Mouse (Mus musculus) cerebellum, postnatal 4 days (tissue): ENCODE measurements around the gene Ppp1r10.
A peak's percentile ranks its signal among the peaks of the same experiment; 100 is the strongest.

ENCODE experiments used
- DNase-seq, 2 experiments: peaks; one replicate each; pipeline ENCODE4 v3.0.0; 2022; ENCODE audit warnings: low spot score in 2 of 2, mixed read lengths in 1 of 2

Gene Ppp1r10

GRCm38 (mm10) chr17:35916297-35917142 lies at the start of gene Ppp1r10, which contains the start of gene Mrps18b:
Ppp1r10 (plus strand) TSS chr17:35916434.
Mrps18b (minus strand) TSS chr17:35916389.
- DNase-seq = peak; percentile 96 to 98

GRCm38 (mm10) chr17:35866911-35867890 lies 49.0 kb upstream of the Ppp1r10 start:
- no peak for DNase-seq

GRCm38 (mm10) chr17:35868165-35868820 lies 47.9 kb upstream of the Ppp1r10 start:
- DNase-seq = no peak

- DNase-seq = no peak
Measured at GRCm38 (mm10) chr17:35868961-35869345, 47.3 kb upstream of the Ppp1r10 start.

- DNase-seq = no peak
Measured at GRCm38 (mm10) chr17:35869346-35870067, 46.7 kb upstream of the Ppp1r10 start.

GRCm38 (mm10) chr17:35870151-35870883 lies 45.9 kb upstream of the Ppp1r10 start:
- no peak for DNase-seq

- DNase-seq = peak in 1 of 2 experiments; percentile 38
Measured at GRCm38 (mm10) chr17:35870884-35871696, 45.1 kb upstream of the Ppp1r10 start.

- DNase-seq = peak; percentile 89
Measured at GRCm38 (mm10) chr17:35873774-35874519, 42.3 kb upstream of the Ppp1r10 start.

GRCm38 (mm10) chr17:35874721-35875120 lies 41.5 kb upstream of the Ppp1r10 start:
- DNase-seq = no peak

GRCm38 (mm10) chr17:35879245-35880057 lies 36.8 kb upstream of the Ppp1r10 start, which contains the start of gene Dhx16:
Dhx16 (plus strand) TSS chr17:35879819.
- peak; percentile 87 to 96 for DNase-seq

- DNase-seq = no peak
Measured at GRCm38 (mm10) chr17:35882924-35883323, 33.3 kb upstream of the Ppp1r10 start.

- no peak for DNase-seq
Measured at GRCm38 (mm10) chr17:35883777-35884176, 32.5 kb upstream of the Ppp1r10 start.

GRCm38 (mm10) chr17:35887725-35888124 lies 28.5 kb upstream of the Ppp1r10 start:
- no peak for DNase-seq

GRCm38 (mm10) chr17:35896781-35897643 lies 19.2 kb upstream of the Ppp1r10 start, which contains the start of gene 2310061I04Rik:
2310061I04Rik (minus strand) TSS chr17:35897431.
- peak; percentile 72 to 93 for DNase-seq

GRCm38 (mm10) chr17:35897644-35898573 lies 18.3 kb upstream of the Ppp1r10 start:
- DNase-seq = no peak

- no peak for DNase-seq
Measured at GRCm38 (mm10) chr17:35900636-35901035, 15.6 kb upstream of the Ppp1r10 start.
